Mouse (Mus musculus) limb, embryonic 11.5 days (tissue): ENCODE data around the gene Map4k4. TPM values are rescaled to one million over a fixed set of nuclear protein-coding genes. Genes with fewer than 3 reads are reported as not detected.

Experiments
- ATAC-seq: fragments of 200-750 bp; cut with Nextera tagmentation; 2 replicates; pipeline ENCODE4 v1.8.0; 2017; ENCODE audit warnings: low read depth; ENCODE audit not compliant: insufficient number of reproducible peaks, low FRiP score, low TSS enrichment
- DNase-seq: peaks from one replicate; pipeline ENCODE4 v3.0.0-alpha.2; 2015; ENCODE audit warnings: low spot score
- H3K27ac ChIP-seq: fragments of 300-500 bp; sonication (generic); replicated peaks from 2 replicates; pipeline ENCODE4 v1.5.1; 2014; ENCODE audit warnings: low read depth, mild to moderate bottlenecking, low read length
- H3K27me3 ChIP-seq: fragments of 300-500 bp; sonication (generic); 2 replicates; pipeline ENCODE4 v1.6.1; 2014; ENCODE audit warnings: mild to moderate bottlenecking, low read length, mixed read lengths; ENCODE audit not compliant: control insufficient read depth, insufficient read depth
- H3K36me3 ChIP-seq: fragments of 300-500 bp; sonication (generic); 2 replicates; pipeline ENCODE4 v1.6.1; 2014; ENCODE audit warnings: mild to moderate bottlenecking, low read length, moderate library complexity, mixed read lengths; ENCODE audit not compliant: control insufficient read depth, insufficient read depth
- H3K4me1 ChIP-seq: fragments of 300-500 bp; sonication (generic); 2 replicates; pipeline ENCODE4 v1.6.1; 2014; ENCODE audit warnings: low read length, mixed read lengths; ENCODE audit not compliant: control insufficient read depth, insufficient read depth
- H3K4me2 ChIP-seq: fragments of 300-500 bp; sonication (generic); 2 replicates; pipeline ENCODE4 v1.6.1; 2014; ENCODE audit warnings: low read depth, mild to moderate bottlenecking, moderate library complexity; ENCODE audit not compliant: severe bottlenecking
- H3K4me3 ChIP-seq: fragments of 300-500 bp; sonication (generic); 2 replicates; pipeline ENCODE4 v1.5.1; 2014; ENCODE audit warnings: low read depth, low read length
- H3K9ac ChIP-seq: fragments of 300-500 bp; sonication (generic); 2 replicates; pipeline ENCODE4 v1.6.1; 2014; ENCODE audit warnings: mild to moderate bottlenecking, low read length
- H3K9me3 ChIP-seq: fragments of 300-500 bp; sonication (generic); 2 replicates; pipeline ENCODE4 v1.6.1; 2016; ENCODE audit warnings: low read length; ENCODE audit not compliant: control insufficient read depth
- WGBS: fragments of 180-500 bp; shearing (Covaris S2); extraction: QIAGEN DNeasy Blood & Tissue Kit; methylation state at CpG from one replicate; pipeline ENCODE4 v1.1.7; 2014; 5-methylcytosine and 5-hydroxymethylcytosine counted together
- polyA plus RNA-seq: library from polyadenylated mRNA; unstranded; fragments of >200 nt; fragmentation: Nextera tagmentation; extraction: Ambion mirVana; gene quantifications from 2 replicates; pipeline ENCODE4 v1.2.1, GENCODE M21; 2014

Gene Map4k4
- polyA plus RNA-seq, 1 experiment from 2014 or later, result 38.0 TPM

- H3K4me1 ChIP-seq, result peaks cover 34% of the 10 kb centered on the region
- no peak overlapping the region for H3K9ac ChIP-seq
- H3K27ac ChIP-seq, result no peak overlapping the region
- ATAC-seq, result no peak
- no peak for DNase-seq
- H3K27me3 ChIP-seq, result no peaks in the 10 kb centered on the region
- H3K9me3 ChIP-seq, result no peaks in the 10 kb centered on the region; the same call in 1 of the 2 replicates
- no peaks in the 10 kb centered on the region for H3K36me3 ChIP-seq
- WGBS, result 91% methylated on average over 3 of the region's 3 CpGs
- H3K4me3 ChIP-seq, result no peak overlapping the region
- H3K4me2 ChIP-seq, result no peak overlapping the region
These were observed 4.0 kb downstream of the Map4k4 start for GRCm38 (mm10) chr1:39904720-39905119.

GRCm38 (mm10) chr1:39906921-39907320 lies 6.2 kb downstream of the Map4k4 start:
- no peak overlapping the region for H3K4me3 ChIP-seq
- 58% methylated on average over 11 of the region's 11 CpGs for WGBS
- no peak overlapping the region for H3K27ac ChIP-seq
- H3K4me1 ChIP-seq, result peaks cover 36% of the 10 kb centered on the region
- H3K4me2 ChIP-seq, result no peak overlapping the region
- ATAC-seq, result no peak
- no peaks in the 10 kb centered on the region; the same call in 1 of the 2 replicates for H3K9me3 ChIP-seq
- H3K9ac ChIP-seq, result no peak overlapping the region
- H3K27me3 ChIP-seq, result no peaks in the 10 kb centered on the region
- DNase-seq, result no peak
- peaks cover 6% of the 10 kb centered on the region; the same call in 1 of the 2 replicates for H3K36me3 ChIP-seq

GRCm38 (mm10) chr1:39908976-39909375 lies 8.3 kb downstream of the Map4k4 start:
- Histone ChIP-seq H3K27ac (no peak overlapping the region), H3K36me3 (peaks cover 6% of the 10 kb centered on the region; the same call in 1 of the 2 replicates), H3K9ac (no peak overlapping the region), H3K9me3 (no peaks in the 10 kb centered on the region), H3K27me3 (no peaks in the 10 kb centered on the region), H3K4me1 (peaks cover 31% of the 10 kb centered on the region), H3K4me2 (no peak overlapping the region), H3K4me3 (no peak overlapping the region)
- WGBS, result 91% methylated on average over 2 of the region's 2 CpGs
- no peak for DNase-seq
- no peak for ATAC-seq

GRCm38 (mm10) chr1:39911446-39911845 lies 10.7 kb downstream of the Map4k4 start:
- ATAC-seq (no peak), DNase-seq (no peak)
- no peaks in the 10 kb centered on the region for H3K9me3 ChIP-seq
- H3K4me3 ChIP-seq, result no peak overlapping the region
- H3K4me1 ChIP-seq, result peaks cover 20% of the 10 kb centered on the region
- H3K27me3 ChIP-seq, result no peaks in the 10 kb centered on the region
- peaks cover 8% of the 10 kb centered on the region; the same call in 1 of the 2 replicates for H3K36me3 ChIP-seq
- H3K4me2 ChIP-seq, result no peak overlapping the region
- H3K9ac ChIP-seq, result no peak overlapping the region
- no peak overlapping the region for H3K27ac ChIP-seq
- WGBS, result 69% methylated on average over 3 of the region's 3 CpGs

- H3K9me3 ChIP-seq, result no peaks in the 10 kb centered on the region
- H3K27ac ChIP-seq, result no peak overlapping the region
- DNase-seq (no peak), ATAC-seq (no peak)
- H3K27me3 ChIP-seq, result no peaks in the 10 kb centered on the region
- H3K4me2 ChIP-seq, result no peak overlapping the region
- H3K4me1 ChIP-seq, result peaks cover 11% of the 10 kb centered on the region; the same call in 1 of the 2 replicates
- H3K9ac ChIP-seq, result no peak overlapping the region
- H3K36me3 ChIP-seq, result peaks cover 8% of the 10 kb centered on the region; the same call in 1 of the 2 replicates
- H3K4me3 ChIP-seq, result no peak overlapping the region
- WGBS, result 88% methylated on average over 4 of the region's 4 CpGs
These were observed 12.5 kb downstream of the Map4k4 start for GRCm38 (mm10) chr1:39913256-39913655.

GRCm38 (mm10) chr1:39916144-39916543 lies 15.4 kb downstream of the Map4k4 start:
- WGBS, result 98% methylated on average over 4 of the region's 4 CpGs
- no peak for ATAC-seq

GRCm38 (mm10) chr1:39917855-39918516 lies 17.3 kb downstream of the Map4k4 start:
- Histone ChIP-seq H3K4me2 (no peak overlapping the region), H3K27me3 (no peaks in the 10 kb centered on the region), H3K4me3 (no peak overlapping the region), H3K9me3 (no peaks in the 10 kb centered on the region), H3K4me1 (peaks cover 5% of the 10 kb centered on the region; the same call in 1 of the 2 replicates), H3K9ac (no peak overlapping the region), H3K27ac (no peak overlapping the region), H3K36me3 (peaks cover 2% of the 10 kb centered on the region; the same call in 1 of the 2 replicates)
- WGBS, result 82% methylated on average over 13 of the region's 13 CpGs
- DNase-seq (no peak), ATAC-seq (no peak)

More at GRCm38 (mm10) chr1:39916144-39916543, 15.4 kb downstream of the Map4k4 start:
- Histone ChIP-seq H3K27me3 (no peaks in the 10 kb centered on the region), H3K36me3 (peaks cover 4% of the 10 kb centered on the region; the same call in 1 of the 2 replicates), H3K4me1 (0 out of 2 replicates have a peak, but pooled peaks cover 3% of the 10 kb centered on the region), H3K4me3 (no peak overlapping the region), H3K9me3 (no peaks in the 10 kb centered on the region), H3K9ac (no peak overlapping the region), H3K4me2 (no peak overlapping the region), H3K27ac (no peak overlapping the region)
- no peak for DNase-seq

GRCm38 (mm10) chr1:39918517-39919115 lies 17.9 kb downstream of the Map4k4 start:
- DNase-seq, result no peak
- Histone ChIP-seq H3K27me3 (no peaks in the 10 kb centered on the region), H3K4me2 (no peak overlapping the region), H3K4me3 (no peak overlapping the region), H3K9ac (no peak overlapping the region), H3K4me1 (peaks cover 12% of the 10 kb centered on the region; the same call in 1 of the 2 replicates), H3K36me3 (peaks cover 2% of the 10 kb centered on the region; the same call in 1 of the 2 replicates), H3K9me3 (no peaks in the 10 kb centered on the region), H3K27ac (no peak overlapping the region)
- ATAC-seq, result no peak
- 88% methylated on average over 7 of the region's 7 CpGs for WGBS
